Mouse (Mus musculus) embryonic facial prominence, embryonic 12.5 days (tissue): ENCODE results near the gene Shq1. TPM values are rescaled to one million over a fixed set of nuclear protein-coding genes. Genes with fewer than 3 reads are reported as not detected.

Experiments
- ATAC-seq: fragments of 200-750 bp; cut with Nextera tagmentation; 2 replicates; pipeline ENCODE4 v1.8.0; 2017; ENCODE audit not compliant: insufficient number of reproducible peaks, insufficient read depth, low FRiP score, low TSS enrichment
- H3K27ac ChIP-seq: fragments of 300-500 bp; sonication (generic); 2 replicates; pipeline ENCODE4 v1.5.1; 2016; ENCODE audit warnings: mild to moderate bottlenecking
- H3K27me3 ChIP-seq: fragments of 300-500 bp; sonication (generic); 2 replicates; pipeline ENCODE4 v1.6.1; 2016; ENCODE audit warnings: mild to moderate bottlenecking, moderate library complexity
- H3K36me3 ChIP-seq: fragments of 300-500 bp; sonication (generic); 2 replicates; pipeline ENCODE4 v1.6.1; 2016; ENCODE audit warnings: mild to moderate bottlenecking
- H3K4me1 ChIP-seq: fragments of 300-500 bp; sonication (generic); 2 replicates; pipeline ENCODE4 v1.6.1; 2016
- H3K4me2 ChIP-seq: fragments of 300-500 bp; sonication (generic); replicated peaks from 2 replicates; pipeline ENCODE4 v1.6.1; 2016; ENCODE audit warnings: mild to moderate bottlenecking, moderate library complexity
- H3K4me3 ChIP-seq: fragments of 300-500 bp; sonication (generic); 2 replicates; pipeline ENCODE4 v1.5.1; 2016; ENCODE audit warnings: mild to moderate bottlenecking
- H3K9ac ChIP-seq: fragments of 300-500 bp; sonication (generic); 2 replicates; pipeline ENCODE4 v1.6.1; 2016; ENCODE audit warnings: mild to moderate bottlenecking, moderate library complexity
- H3K9me3 ChIP-seq: fragments of 300-500 bp; sonication (generic); 2 replicates; pipeline ENCODE4 v1.6.1; 2016; ENCODE audit warnings: mild to moderate bottlenecking, moderate library complexity
- WGBS: fragments of 180-500 bp; shearing (Covaris S2); methylation state at CpG from one replicate; pipeline ENCODE4 v1.1.7; 2016; 5-methylcytosine and 5-hydroxymethylcytosine counted together
- polyA plus RNA-seq: library from polyadenylated mRNA; unstranded; fragments of >200 nt; fragmentation: Nextera tagmentation; extraction: Ambion mirVana; gene quantifications from 2 replicates; pipeline ENCODE4 v1.2.1, GENCODE M21; 2016

The Shq1 gene
- polyA plus RNA-seq, 1 experiment from 2014 or later, result 17.2 TPM

DNA sequence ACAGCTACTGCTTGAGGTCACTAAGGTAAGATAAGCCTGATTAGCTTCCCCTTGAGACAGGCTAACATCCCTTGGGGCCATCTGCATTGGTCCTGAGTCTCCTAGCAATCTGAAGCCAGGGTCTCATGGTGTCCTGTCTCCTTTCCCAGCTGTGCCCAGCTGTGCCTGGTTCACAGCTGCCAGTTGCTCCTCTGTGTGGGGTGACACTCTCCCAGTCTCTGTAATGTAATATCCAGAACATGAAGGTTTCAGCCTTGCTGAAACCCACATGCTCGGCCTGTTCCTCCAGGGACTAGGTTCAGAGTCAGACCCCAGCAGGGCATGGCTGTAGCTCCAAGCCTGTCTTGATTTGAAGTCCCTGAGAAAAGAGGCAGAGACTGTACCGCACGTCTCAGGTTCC is 141.3 kb downstream of the Shq1 start:
- 26% methylated on average over 3 of the region's 3 CpGs for WGBS
- no peaks in the 10 kb centered on the region for H3K36me3 ChIP-seq
- H3K9ac ChIP-seq, result no peak overlapping the region
- H3K4me3 ChIP-seq, result no peak overlapping the region
- no peak overlapping the region for H3K4me2 ChIP-seq
- H3K4me1 ChIP-seq, result peaks cover 24% of the 10 kb centered on the region
- ATAC-seq, result no peak
- 0 out of 2 replicates have a peak overlapping the region, but pooled peaks have one; percentile 23 for H3K27ac ChIP-seq
- H3K9me3 ChIP-seq, result no peaks in the 10 kb centered on the region
- 0 out of 2 replicates have a peak, but pooled peaks cover 4% of the 10 kb centered on the region for H3K27me3 ChIP-seq

DNA sequence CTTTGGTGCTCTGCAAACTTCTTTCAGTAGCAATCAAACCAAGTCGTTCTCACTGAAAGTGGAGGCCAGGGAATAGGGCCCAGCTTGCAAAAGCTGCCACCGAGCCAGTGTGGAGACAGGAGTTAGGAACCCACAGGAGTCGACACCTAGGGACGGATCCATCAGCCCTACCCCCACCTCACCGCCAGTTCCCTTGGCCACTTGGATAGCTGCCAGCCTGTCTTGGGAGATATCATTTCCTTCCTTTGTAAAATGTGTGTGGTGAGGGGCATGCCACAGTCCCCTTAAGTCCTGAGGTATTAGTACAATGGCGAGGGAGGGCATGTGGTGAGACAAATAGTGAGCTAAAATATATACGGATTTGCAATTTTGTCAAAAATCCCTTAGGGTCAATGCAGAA is 142.4 kb downstream of the Shq1 start:
- WGBS, result 54% methylated on average over 7 of the region's 7 CpGs
- Histone ChIP-seq H3K9me3 (no peaks in the 10 kb centered on the region), H3K4me1 (peaks cover 20% of the 10 kb centered on the region), H3K27ac (no peak overlapping the region), H3K4me2 (no peak overlapping the region), H3K4me3 (no peak overlapping the region), H3K36me3 (no peaks in the 10 kb centered on the region), H3K27me3 (0 out of 2 replicates have a peak, but pooled peaks cover 4% of the 10 kb centered on the region), H3K9ac (no peak overlapping the region)
- no peak for ATAC-seq

DNA sequence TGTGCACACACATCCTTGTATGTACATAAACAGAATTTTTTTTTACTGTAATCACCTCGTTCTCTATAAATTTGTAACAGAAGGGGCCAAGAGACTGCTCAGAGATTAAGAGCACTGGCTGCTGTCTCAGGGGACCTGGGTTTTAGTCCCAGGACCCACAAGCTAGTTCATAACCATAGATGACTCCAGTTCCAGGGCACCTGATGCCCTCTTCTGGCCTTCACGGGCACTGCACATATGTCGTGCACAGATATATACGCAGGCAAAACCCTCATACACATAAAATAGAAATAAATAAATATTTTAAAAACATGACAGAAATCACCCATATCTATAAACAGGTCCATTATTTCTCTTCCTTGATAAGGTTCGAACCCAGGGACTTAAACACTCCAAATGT is 143.0 kb downstream of the Shq1 start:
- no peak overlapping the region for H3K4me2 ChIP-seq
- 0 out of 2 replicates have a peak, but pooled peaks cover 4% of the 10 kb centered on the region for H3K27me3 ChIP-seq
- H3K4me1 ChIP-seq, result peaks cover 20% of the 10 kb centered on the region
- H3K27ac ChIP-seq, result no peak overlapping the region
- H3K4me3 ChIP-seq, result no peak overlapping the region
- H3K36me3 ChIP-seq, result no peaks in the 10 kb centered on the region
- H3K9ac ChIP-seq, result no peak overlapping the region
- H3K9me3 ChIP-seq, result no peaks in the 10 kb centered on the region
- 82% methylated on average over 5 of the region's 5 CpGs for WGBS
- ATAC-seq, result no peak

GRCm38 (mm10) chr6:100527161-100527560 is 143.8 kb downstream of the Shq1 start:
- H3K4me1 ChIP-seq, result peaks cover 20% of the 10 kb centered on the region
- H3K36me3 ChIP-seq, result no peaks in the 10 kb centered on the region
- H3K9me3 ChIP-seq, result no peaks in the 10 kb centered on the region
- 0 out of 2 replicates have a peak, but pooled peaks cover 4% of the 10 kb centered on the region for H3K27me3 ChIP-seq
- no peak for ATAC-seq
- no peak overlapping the region for H3K9ac ChIP-seq
- 88% methylated on average over 6 of the region's 6 CpGs for WGBS
- H3K4me2 ChIP-seq, result no peak overlapping the region
- no peak overlapping the region for H3K27ac ChIP-seq
- no peak overlapping the region for H3K4me3 ChIP-seq

- 0 out of 2 replicates have a peak, but pooled peaks cover 4% of the 10 kb centered on the region for H3K27me3 ChIP-seq
- no peaks in the 10 kb centered on the region for H3K9me3 ChIP-seq
- 0 out of 2 replicates have a peak overlapping the region, but pooled peaks have one; percentile 9 for H3K4me2 ChIP-seq
- WGBS, result 6% methylated on average over 9 of the region's 9 CpGs
- peaks cover 20% of the 10 kb centered on the region for H3K4me1 ChIP-seq
- H3K27ac ChIP-seq, result no peak overlapping the region
- H3K36me3 ChIP-seq, result no peaks in the 10 kb centered on the region
- no peak overlapping the region for H3K9ac ChIP-seq
- no peak overlapping the region for H3K4me3 ChIP-seq
- ATAC-seq, result no peak
Observed at GRCm38 (mm10) chr6:100526066-100526465, 144.9 kb downstream of the Shq1 start.

DNA sequence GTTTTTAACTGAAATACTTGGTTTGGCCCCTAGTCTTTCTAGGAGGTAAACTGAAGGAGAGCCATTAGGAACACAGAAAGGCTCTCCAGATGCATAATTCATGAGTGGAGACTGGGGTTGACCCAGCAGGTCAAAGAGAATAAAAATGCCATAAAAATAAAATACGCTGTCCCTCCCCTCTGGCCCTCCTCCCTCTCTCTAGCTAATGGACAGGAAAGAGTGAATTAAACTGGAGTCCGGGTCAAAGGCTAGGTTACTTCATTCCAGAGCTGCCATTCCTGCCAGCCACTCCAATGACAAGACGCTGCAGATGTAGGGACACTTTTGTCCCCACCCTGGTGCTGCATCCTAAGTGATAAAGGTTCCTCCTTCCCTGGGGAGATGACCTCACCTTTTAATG is 145.5 kb downstream of the Shq1 start:
- H3K4me2 ChIP-seq, result no peak overlapping the region
- no peak overlapping the region for H3K27ac ChIP-seq
- no peak overlapping the region for H3K4me3 ChIP-seq
- WGBS, result 15% methylated on average over 3 of the region's 3 CpGs
- no peak overlapping the region for H3K9ac ChIP-seq
- ATAC-seq, result no peak
- H3K4me1 ChIP-seq, result peaks cover 20% of the 10 kb centered on the region
- H3K27me3 ChIP-seq, result peaks cover 4% of the 10 kb centered on the region; the same call in 1 of the 2 replicates
- no peaks in the 10 kb centered on the region for H3K36me3 ChIP-seq
- no peaks in the 10 kb centered on the region for H3K9me3 ChIP-seq

GRCm38 (mm10) chr6:100522495-100522894 is 148.5 kb downstream of the Shq1 start:
- Histone ChIP-seq H3K36me3 (no peaks in the 10 kb centered on the region), H3K4me2 (no peak overlapping the region), H3K27me3 (peaks cover 17% of the 10 kb centered on the region), H3K4me1 (peaks cover 22% of the 10 kb centered on the region), H3K4me3 (no peak overlapping the region), H3K27ac (no peak overlapping the region), H3K9ac (no peak overlapping the region), H3K9me3 (no peaks in the 10 kb centered on the region)
- 69% methylated on average over 3 of the region's 3 CpGs for WGBS
- ATAC-seq, result no peak

DNA sequence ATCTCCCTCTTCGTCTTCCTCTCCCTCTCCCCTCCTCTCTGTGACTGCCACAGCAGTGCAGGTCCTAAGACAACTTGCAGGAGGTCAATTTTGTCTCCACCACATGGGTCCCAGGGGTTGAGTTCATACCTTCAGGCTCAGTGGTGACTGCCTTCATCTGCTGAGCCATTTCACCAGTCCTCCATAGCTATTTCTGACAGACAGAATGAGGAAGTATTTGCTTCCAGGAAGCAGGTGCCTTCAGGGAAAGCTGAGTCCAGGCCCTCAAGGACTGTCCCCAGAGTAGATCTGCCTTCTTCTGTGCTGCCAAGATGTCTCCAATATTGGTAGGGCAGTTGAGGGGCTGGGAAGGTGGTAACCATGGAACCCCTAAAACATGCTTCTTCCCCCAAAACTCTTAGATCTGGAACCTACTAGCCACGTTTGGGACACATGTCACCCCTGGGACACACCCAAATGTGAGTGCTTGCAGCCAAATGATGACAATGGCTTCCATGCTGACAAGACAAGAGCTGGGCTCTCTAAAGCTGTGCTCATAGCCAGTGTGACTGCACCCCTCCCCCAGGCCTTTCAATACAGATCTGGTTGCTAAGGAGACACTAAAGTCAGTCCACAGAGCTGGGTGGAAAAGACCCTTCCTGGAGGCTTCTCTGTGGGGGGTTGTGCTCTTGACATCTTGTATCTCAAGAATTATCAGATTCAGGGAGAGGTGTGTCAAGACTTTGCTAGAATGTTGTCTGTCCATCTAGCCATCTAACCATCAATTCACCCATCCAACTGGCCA is 149.2 kb downstream of the Shq1 start:
- H3K27ac ChIP-seq, result no peak overlapping the region
- H3K27me3 ChIP-seq, result peaks cover 17% of the 10 kb centered on the region
- H3K36me3 ChIP-seq, result no peaks in the 10 kb centered on the region
- WGBS, result 82% methylated on average over 2 of the region's 2 CpGs
- no peak overlapping the region for H3K4me3 ChIP-seq
- no peak for ATAC-seq
- no peaks in the 10 kb centered on the region for H3K9me3 ChIP-seq
- peaks cover 24% of the 10 kb centered on the region for H3K4me1 ChIP-seq
- H3K9ac ChIP-seq, result no peak overlapping the region
- no peak overlapping the region for H3K4me2 ChIP-seq

DNA sequence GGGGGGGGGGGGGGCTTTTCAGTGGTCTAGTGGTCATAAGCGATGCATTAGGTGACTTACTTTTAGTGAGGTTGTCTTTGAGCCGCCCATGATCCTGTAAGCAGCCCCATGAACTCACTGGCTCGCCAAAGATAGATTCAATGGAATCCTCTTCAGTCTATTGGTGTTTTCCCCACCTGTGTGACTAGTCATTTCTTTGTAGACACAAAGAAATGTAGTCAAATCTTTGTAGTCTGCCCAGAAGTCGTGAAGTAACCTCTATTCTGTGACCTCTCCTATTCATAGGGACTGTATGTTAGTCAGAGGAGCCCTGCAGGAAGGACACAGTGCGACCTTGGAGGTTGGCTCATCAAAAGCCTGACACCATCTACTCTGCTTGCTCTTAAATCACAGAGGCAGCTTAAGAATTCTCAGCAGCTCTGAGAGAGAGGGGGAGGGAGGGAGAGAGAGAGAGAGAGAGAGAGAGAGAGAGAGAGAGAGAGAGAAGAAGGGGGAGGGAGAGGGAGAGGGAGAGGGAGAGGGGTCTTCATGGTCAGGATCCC is 150.3 kb downstream of the Shq1 start:
- Histone ChIP-seq H3K4me2 (no peak overlapping the region), H3K27ac (no peak overlapping the region), H3K36me3 (no peaks in the 10 kb centered on the region), H3K4me3 (no peak overlapping the region), H3K27me3 (peaks cover 15% of the 10 kb centered on the region), H3K4me1 (peaks cover 19% of the 10 kb centered on the region), H3K9me3 (no peaks in the 10 kb centered on the region), H3K9ac (no peak overlapping the region)
- no peak for ATAC-seq
- WGBS, result 78% methylated on average over 5 of the region's 5 CpGs

DNA sequence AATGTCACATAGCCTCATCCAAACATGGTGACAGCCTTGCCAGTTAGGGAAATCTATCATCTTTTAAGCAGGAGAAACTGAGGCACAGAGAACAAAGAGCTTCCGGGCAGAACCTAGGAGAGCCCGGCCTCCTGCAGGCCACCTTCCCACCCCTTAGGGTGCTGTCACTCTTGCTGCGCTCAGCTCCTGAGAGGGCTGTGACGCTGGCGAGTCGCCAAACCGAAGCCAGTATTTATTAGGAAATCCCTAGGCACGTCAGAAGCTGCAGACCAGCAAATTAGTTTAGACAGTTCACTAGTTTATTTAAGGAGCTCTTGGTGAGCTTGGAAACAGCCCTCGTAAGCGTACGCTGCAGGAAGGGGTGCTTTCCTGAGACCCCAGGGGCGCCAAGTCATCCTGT is 151.1 kb downstream of the Shq1 start:
- Histone ChIP-seq H3K27me3 (peaks cover 13% of the 10 kb centered on the region), H3K9ac (no peak overlapping the region), H3K9me3 (no peaks in the 10 kb centered on the region), H3K36me3 (no peaks in the 10 kb centered on the region), H3K4me1 (peaks cover 18% of the 10 kb centered on the region), H3K27ac (no peak overlapping the region), H3K4me2 (no peak overlapping the region), H3K4me3 (no peak overlapping the region)
- WGBS, result 45% methylated on average over 12 of the region's 12 CpGs
- ATAC-seq, result no peak
